Mouse (Mus musculus): ENCODE measurements at regions not wholly inside any gene's neighbourhood (a gene's known extent, or its start where the extent isn't known, plus 50 kb on each side); places are given as distances from the start of the nearest gene placed in this dataset.

DNA sequence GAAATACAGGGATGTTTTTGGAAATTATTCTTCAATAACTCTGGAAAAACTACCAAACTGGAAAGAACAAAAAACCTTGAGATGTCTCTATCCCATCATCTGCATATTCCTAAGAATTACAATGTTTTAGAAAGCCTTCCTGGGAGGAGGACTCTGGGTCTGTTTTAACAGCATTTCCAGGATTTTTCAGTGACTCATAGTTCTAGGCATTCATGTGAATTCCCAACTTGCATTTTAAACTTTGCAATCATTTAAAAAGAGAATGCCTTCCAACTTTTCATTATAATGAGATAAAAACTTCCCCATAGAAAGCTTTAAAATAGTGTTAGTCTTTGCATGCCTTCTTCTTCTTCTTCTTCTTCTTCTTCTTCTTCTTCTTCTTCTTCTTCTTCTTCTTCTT lies 315.4 kb upstream of the Fign start:
- Histone ChIP-seq H3K4me2 (ENCODE audit: low read length) (no peak overlapping the region), H3K9ac (ENCODE audit: low read length) (no peak overlapping the region), H3K4me1 (replicated peaks; ENCODE audit: control insufficient read depth, insufficient read depth, low read length) (no peaks in the 10 kb centered on the region), H3K9me3 (ENCODE audit: control insufficient read depth, low read length) (no peaks in the 10 kb centered on the region), H3K4me3 (ENCODE audit: low read depth, low read length) (no peak overlapping the region), H3K27ac (ENCODE audit: low read depth) (no peak overlapping the region), H3K27me3 (replicated peaks; ENCODE audit: control insufficient read depth, insufficient read depth, low read length) (no peaks in the 10 kb centered on the region), H3K36me3 (ENCODE audit: control insufficient read depth, insufficient read depth, low read length) (no peaks in the 10 kb centered on the region)
- no peak for DNase-seq (ENCODE audit: low spot score)
- ATAC-seq (replicated peaks; ENCODE audit: low FRiP score, low TSS enrichment, low read depth) = no peak

DNA sequence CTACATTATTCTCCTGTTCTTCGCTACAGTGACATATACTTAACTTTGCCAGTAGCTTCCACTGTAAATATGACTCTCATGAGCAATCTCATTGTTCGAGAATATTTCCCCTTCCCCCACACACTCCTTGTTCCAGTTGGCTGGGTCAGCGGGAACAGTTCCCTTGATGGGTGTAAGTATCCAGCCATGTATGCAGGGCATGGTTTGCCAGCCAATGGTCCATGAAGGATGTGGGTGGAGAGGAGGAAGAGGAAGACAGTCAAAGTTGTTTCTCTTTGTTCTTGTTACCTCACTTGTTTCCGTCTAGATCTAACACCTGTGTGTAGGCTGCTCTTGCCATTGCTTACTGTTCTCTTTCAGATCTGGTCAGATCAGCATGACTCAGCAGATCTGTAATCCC lies 298.1 kb upstream of the Fign start:
- Histone ChIP-seq H3K27me3 (replicated peaks; ENCODE audit: control insufficient read depth, insufficient read depth, low read length) (no peaks in the 10 kb centered on the region), H3K27ac (ENCODE audit: low read depth) (no peak overlapping the region), H3K36me3 (ENCODE audit: control insufficient read depth, insufficient read depth, low read length) (no peaks in the 10 kb centered on the region), H3K9me3 (ENCODE audit: control insufficient read depth, low read length) (no peaks in the 10 kb centered on the region), H3K4me1 (replicated peaks; ENCODE audit: control insufficient read depth, insufficient read depth, low read length) (no peaks in the 10 kb centered on the region), H3K4me3 (ENCODE audit: low read depth, low read length) (no peak overlapping the region), H3K4me2 (ENCODE audit: low read length) (no peak overlapping the region), H3K9ac (ENCODE audit: low read length) (no peak overlapping the region)
- 82% methylated on average over 4 of the region's 4 CpGs for WGBS
- no peak for ATAC-seq (replicated peaks; ENCODE audit: low FRiP score, low TSS enrichment, low read depth)
- DNase-seq (ENCODE audit: low spot score) = no peak

DNA sequence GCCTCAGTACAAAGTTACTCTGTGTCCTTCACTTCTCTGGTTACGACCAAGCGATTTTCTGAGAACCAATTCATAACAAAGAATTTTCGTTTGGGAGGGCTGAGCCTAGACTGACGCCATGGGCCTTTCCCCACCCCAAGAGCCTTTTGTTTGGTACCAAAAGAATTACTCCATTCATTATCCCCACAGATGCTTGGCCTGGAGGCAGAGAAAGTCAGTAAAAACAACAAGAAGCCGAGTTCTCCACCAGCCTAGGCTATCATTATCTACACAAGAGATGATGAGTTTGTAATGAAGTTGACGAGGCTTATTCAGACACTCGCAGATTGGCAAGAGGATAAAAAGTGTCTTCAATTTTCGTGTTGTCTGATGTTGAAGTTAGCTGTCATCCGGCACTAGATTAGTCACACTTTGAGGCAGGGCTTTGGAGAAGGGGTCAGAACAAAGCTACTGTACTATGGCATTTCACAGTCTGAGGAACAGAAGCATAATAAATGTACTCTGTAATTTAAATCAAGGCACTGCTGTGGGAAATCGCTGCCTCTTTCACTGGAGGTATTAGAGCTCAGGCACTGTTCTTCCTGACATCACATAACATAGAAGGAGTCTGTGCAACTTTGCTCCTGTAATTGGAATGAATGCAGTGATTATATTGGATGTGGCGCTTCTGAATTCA lies 296.9 kb upstream of the Fign start:
- DNase-seq (ENCODE audit: low spot score) = no peak
- no peak overlapping the region for H3K9ac ChIP-seq (ENCODE audit: low read length)
- 59% methylated on average over 11 of the region's 11 CpGs for WGBS
- no peak overlapping the region for H3K4me3 ChIP-seq (ENCODE audit: low read depth, low read length)
- no peak overlapping the region for H3K27ac ChIP-seq (ENCODE audit: low read depth)
- no peaks in the 10 kb centered on the region for H3K4me1 ChIP-seq (replicated peaks; ENCODE audit: control insufficient read depth, insufficient read depth, low read length)
- no peak overlapping the region for H3K4me2 ChIP-seq (ENCODE audit: low read length)
- no peaks in the 10 kb centered on the region for H3K9me3 ChIP-seq (ENCODE audit: control insufficient read depth, low read length)
- no peaks in the 10 kb centered on the region for H3K27me3 ChIP-seq (replicated peaks; ENCODE audit: control insufficient read depth, insufficient read depth, low read length)
- no peaks in the 10 kb centered on the region for H3K36me3 ChIP-seq (ENCODE audit: control insufficient read depth, insufficient read depth, low read length)
- ATAC-seq (replicated peaks; ENCODE audit: low FRiP score, low TSS enrichment, low read depth) = 0 out of 2 replicates have a peak, but pooled peaks have one; percentile 50

DNA sequence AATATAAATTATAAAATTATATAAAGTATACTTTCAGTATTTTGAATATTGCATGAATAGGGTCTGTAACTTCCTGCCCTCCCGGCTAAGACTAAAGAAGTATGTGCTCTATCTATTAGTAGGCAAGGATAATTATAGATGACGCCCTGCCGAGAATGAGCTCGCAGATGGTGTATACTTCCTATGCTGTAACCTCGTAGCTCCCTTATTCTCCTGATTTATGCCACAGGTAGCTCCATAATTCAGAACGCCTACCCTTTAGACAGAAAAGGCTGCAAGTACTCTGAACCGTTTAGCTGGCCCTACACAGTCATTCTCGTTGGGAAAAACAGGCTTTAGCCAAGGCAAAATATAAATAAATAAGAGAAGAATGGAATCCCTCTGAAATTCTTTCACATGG lies 296.4 kb upstream of the Fign start:
- H3K4me2 ChIP-seq (ENCODE audit: low read length) = no peak overlapping the region
- no peaks in the 10 kb centered on the region for H3K27me3 ChIP-seq (replicated peaks; ENCODE audit: control insufficient read depth, insufficient read depth, low read length)
- ATAC-seq (replicated peaks; ENCODE audit: low FRiP score, low TSS enrichment, low read depth) (no peak), DNase-seq (ENCODE audit: low spot score) (no peak)
- H3K36me3 ChIP-seq (ENCODE audit: control insufficient read depth, insufficient read depth, low read length) = no peaks in the 10 kb centered on the region
- no peak overlapping the region for H3K4me3 ChIP-seq (ENCODE audit: low read depth, low read length)
- H3K9ac ChIP-seq (ENCODE audit: low read length) = no peak overlapping the region
- H3K9me3 ChIP-seq (ENCODE audit: control insufficient read depth, low read length) = no peaks in the 10 kb centered on the region
- 37% methylated on average over 8 of the region's 8 CpGs for WGBS
- H3K4me1 ChIP-seq (replicated peaks; ENCODE audit: control insufficient read depth, insufficient read depth, low read length) = no peaks in the 10 kb centered on the region
- H3K27ac ChIP-seq (ENCODE audit: low read depth) = no peak overlapping the region

DNA sequence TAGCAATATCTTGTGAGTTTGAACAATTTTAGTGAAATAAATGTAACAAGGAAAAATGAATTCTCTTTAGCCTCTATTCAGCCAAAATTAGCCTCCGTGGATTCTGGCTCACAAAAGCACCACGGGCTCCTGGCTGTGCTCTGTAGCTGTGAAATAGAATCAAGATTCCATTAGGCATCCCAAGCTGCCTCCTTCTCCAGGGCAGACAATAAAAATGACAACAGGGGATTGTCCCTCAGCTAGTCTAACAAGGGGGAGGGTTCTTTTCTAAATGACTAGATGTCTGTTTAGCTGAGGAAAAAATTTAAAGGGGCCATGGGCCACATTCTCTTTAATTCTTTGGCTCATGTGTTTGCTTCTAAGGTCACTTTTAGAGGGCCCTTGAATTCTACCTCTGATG lies 272.0 kb upstream of the Fign start:
- Histone ChIP-seq H3K4me2 (ENCODE audit: low read length) (no peak overlapping the region), H3K9me3 (ENCODE audit: control insufficient read depth, low read length) (no peaks in the 10 kb centered on the region)

DNA sequence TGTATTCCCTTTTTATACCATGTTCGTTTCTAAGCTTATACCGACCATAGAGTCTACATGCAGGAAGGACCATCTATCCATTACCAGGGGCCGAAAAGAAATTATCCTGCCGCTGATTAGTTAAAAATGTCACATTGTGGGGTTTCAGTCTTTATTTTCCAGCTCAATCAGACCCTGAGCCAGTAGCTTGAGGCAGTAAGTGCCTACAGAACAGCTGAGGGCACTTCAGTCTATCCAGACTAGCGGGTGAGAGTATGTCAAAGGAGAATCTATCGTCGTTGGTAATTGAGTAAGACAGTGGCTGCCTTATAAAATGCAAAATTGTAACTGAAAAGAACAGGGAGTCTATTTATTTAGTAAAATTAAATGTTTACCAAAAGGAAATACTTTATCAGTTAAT lies 269.4 kb upstream of the Fign start:
- 85% methylated on average over 7 of the region's 7 CpGs for WGBS

More for the DNA sequence above, 272.0 kb upstream of the Fign start:
- no peaks in the 10 kb centered on the region for H3K4me1 ChIP-seq (replicated peaks; ENCODE audit: control insufficient read depth, insufficient read depth, low read length)
- DNase-seq (ENCODE audit: low spot score) (no peak), ATAC-seq (replicated peaks; ENCODE audit: low FRiP score, low TSS enrichment, low read depth) (no peak)
- no peak overlapping the region for H3K4me3 ChIP-seq (ENCODE audit: low read depth, low read length)
- H3K27ac ChIP-seq (ENCODE audit: low read depth) = no peak overlapping the region
- WGBS = 50% methylated on average over 2 of the region's 2 CpGs
- no peaks in the 10 kb centered on the region for H3K36me3 ChIP-seq (ENCODE audit: control insufficient read depth, insufficient read depth, low read length)
- no peaks in the 10 kb centered on the region for H3K27me3 ChIP-seq (replicated peaks; ENCODE audit: control insufficient read depth, insufficient read depth, low read length)
- H3K9ac ChIP-seq (ENCODE audit: low read length) = no peak overlapping the region

DNA sequence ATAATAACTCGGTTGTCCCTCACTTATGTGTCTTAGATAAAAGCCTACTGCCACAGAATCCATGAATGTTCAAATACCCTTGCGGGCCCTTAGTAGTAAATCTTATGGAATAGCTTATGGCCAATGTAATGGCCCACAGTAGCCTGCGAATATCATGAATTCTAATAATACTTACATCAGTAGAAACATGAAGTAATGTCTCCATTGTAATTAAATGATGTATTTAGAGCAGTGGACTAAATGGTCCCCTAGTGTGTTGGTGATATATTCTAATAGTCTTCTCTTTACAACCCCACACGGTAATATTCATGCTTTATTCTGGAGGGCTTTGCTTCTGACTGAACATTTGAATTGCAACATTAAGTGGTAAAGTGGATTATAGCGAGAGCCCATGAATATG lies 268.7 kb upstream of the Fign start:
- Histone ChIP-seq H3K27me3 (replicated peaks; ENCODE audit: control insufficient read depth, insufficient read depth, low read length) (no peaks in the 10 kb centered on the region), H3K4me2 (ENCODE audit: low read length) (no peak overlapping the region), H3K36me3 (ENCODE audit: control insufficient read depth, insufficient read depth, low read length) (no peaks in the 10 kb centered on the region), H3K4me1 (replicated peaks; ENCODE audit: control insufficient read depth, insufficient read depth, low read length) (no peaks in the 10 kb centered on the region), H3K4me3 (ENCODE audit: low read depth, low read length) (no peak overlapping the region), H3K9ac (ENCODE audit: low read length) (no peak overlapping the region), H3K27ac (ENCODE audit: low read depth) (no peak overlapping the region), H3K9me3 (ENCODE audit: control insufficient read depth, low read length) (no peaks in the 10 kb centered on the region)
- DNase-seq (ENCODE audit: low spot score) (no peak), ATAC-seq (replicated peaks; ENCODE audit: low FRiP score, low TSS enrichment, low read depth) (no peak)
- WGBS = 85% methylated on average over 5 of the region's 5 CpGs

More for the DNA sequence above, 269.4 kb upstream of the Fign start:
- Histone ChIP-seq H3K4me2 (ENCODE audit: low read length) (no peak overlapping the region), H3K4me1 (replicated peaks; ENCODE audit: control insufficient read depth, insufficient read depth, low read length) (no peaks in the 10 kb centered on the region), H3K27me3 (replicated peaks; ENCODE audit: control insufficient read depth, insufficient read depth, low read length) (no peaks in the 10 kb centered on the region), H3K4me3 (ENCODE audit: low read depth, low read length) (no peak overlapping the region), H3K9me3 (ENCODE audit: control insufficient read depth, low read length) (no peaks in the 10 kb centered on the region), H3K36me3 (ENCODE audit: control insufficient read depth, insufficient read depth, low read length) (no peaks in the 10 kb centered on the region), H3K9ac (ENCODE audit: low read length) (no peak overlapping the region), H3K27ac (ENCODE audit: low read depth) (no peak overlapping the region)
- ATAC-seq (replicated peaks; ENCODE audit: low FRiP score, low TSS enrichment, low read depth) = no peak
- DNase-seq (ENCODE audit: low spot score) = no peak

DNA sequence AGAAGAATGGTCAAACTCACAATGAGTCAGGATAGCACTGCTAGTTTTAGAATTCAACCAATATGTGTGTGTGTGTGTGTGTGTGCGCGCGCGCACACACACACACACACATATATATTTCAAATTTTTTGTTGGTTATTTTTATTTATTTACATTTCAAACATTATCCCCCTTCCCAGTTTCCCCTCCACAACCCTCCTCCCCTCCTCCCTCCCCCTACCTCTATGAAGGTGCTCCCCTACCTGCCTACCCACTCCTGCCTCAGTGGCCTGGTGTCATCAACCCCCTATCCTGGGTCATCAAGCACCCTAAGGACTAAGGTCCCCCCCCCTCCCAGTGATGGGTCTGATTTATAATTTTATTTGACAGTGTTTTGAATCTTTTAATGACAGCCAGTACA lies 258.4 kb upstream of the Fign start:
- no peak for ATAC-seq (replicated peaks; ENCODE audit: low FRiP score, low TSS enrichment, low read depth)
- no peaks in the 10 kb centered on the region for H3K36me3 ChIP-seq (ENCODE audit: control insufficient read depth, insufficient read depth, low read length)

DNA sequence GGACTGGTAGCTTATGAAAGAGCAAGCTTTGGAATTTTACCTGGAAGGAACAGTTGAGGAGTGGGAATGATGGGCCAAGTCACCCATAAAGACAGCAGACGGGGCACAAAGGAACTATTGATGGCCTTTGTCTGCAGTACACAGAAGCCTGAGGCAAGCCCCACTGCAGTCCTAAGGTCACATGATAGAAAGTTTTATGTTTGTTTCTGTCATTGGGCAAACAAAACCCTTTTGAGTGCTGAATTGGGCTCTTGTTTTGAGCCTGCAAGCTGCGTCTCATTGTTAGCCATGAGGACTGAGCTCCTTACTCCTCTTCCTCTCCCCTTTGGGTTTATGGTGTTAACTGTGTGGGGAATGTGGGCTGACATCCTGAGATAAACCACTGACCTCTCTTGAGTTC lies 227.7 kb upstream of the Fign start:
- H3K9ac ChIP-seq (ENCODE audit: low read length) = no peak overlapping the region
- no peaks in the 10 kb centered on the region for H3K9me3 ChIP-seq (ENCODE audit: control insufficient read depth, low read length)
- H3K4me3 ChIP-seq (ENCODE audit: low read depth, low read length) = no peak overlapping the region
- no peak; the same call in 1 of the 2 replicates for ATAC-seq (replicated peaks; ENCODE audit: low FRiP score, low TSS enrichment, low read depth)
- no peaks in the 10 kb centered on the region for H3K36me3 ChIP-seq (ENCODE audit: control insufficient read depth, insufficient read depth, low read length)
- WGBS = 58% methylated on average over 2 of the region's 2 CpGs
- no peaks in the 10 kb centered on the region for H3K4me1 ChIP-seq (replicated peaks; ENCODE audit: control insufficient read depth, insufficient read depth, low read length)
- no peaks in the 10 kb centered on the region for H3K27me3 ChIP-seq (replicated peaks; ENCODE audit: control insufficient read depth, insufficient read depth, low read length)
- H3K27ac ChIP-seq (ENCODE audit: low read depth) = no peak overlapping the region
- no peak for DNase-seq (ENCODE audit: low spot score)
- no peak overlapping the region for H3K4me2 ChIP-seq (ENCODE audit: low read length)

More for the DNA sequence above, 258.4 kb upstream of the Fign start:
- no peak overlapping the region for H3K4me3 ChIP-seq (ENCODE audit: low read depth, low read length)
- H3K4me1 ChIP-seq (replicated peaks; ENCODE audit: control insufficient read depth, insufficient read depth, low read length) = no peaks in the 10 kb centered on the region
- H3K27ac ChIP-seq (ENCODE audit: low read depth) = no peak overlapping the region
- no peaks in the 10 kb centered on the region for H3K9me3 ChIP-seq (ENCODE audit: control insufficient read depth, low read length)
- 97% methylated on average over 4 of the region's 4 CpGs for WGBS
- no peak overlapping the region for H3K4me2 ChIP-seq (ENCODE audit: low read length)
- no peaks in the 10 kb centered on the region for H3K27me3 ChIP-seq (replicated peaks; ENCODE audit: control insufficient read depth, insufficient read depth, low read length)
- DNase-seq (ENCODE audit: low spot score) = no peak
- no peak overlapping the region for H3K9ac ChIP-seq (ENCODE audit: low read length)

Measured in intestine, embryonic 14.5 days (tissue).